Mouse (Mus musculus) myocyte (in vitro differentiated cells): ENCODE measurements at regions not wholly inside any gene's neighbourhood (a gene's known extent, or its start where the extent isn't known, plus 50 kb on each side); places are given as distances from the start of the nearest gene placed in this dataset.

Experiments used
- H3K27me3 ChIP-seq: one replicate; pipeline ENCODE4 v1.6.1; 2011; ENCODE audit not compliant: control insufficient read depth, insufficient read depth, insufficient read length
- H3K36me3 ChIP-seq: one replicate; pipeline ENCODE4 v1.6.1; 2011; ENCODE audit not compliant: control insufficient read depth, insufficient read depth
- H3K4me2 ChIP-seq: one replicate; pipeline ENCODE4 v1.6.1; 2011; ENCODE audit warnings: low read depth, control low read depth
- H3K4me3 ChIP-seq: one replicate; pipeline ENCODE4 v1.5.1; 2011; ENCODE audit warnings: mild to moderate bottlenecking, control low read depth, moderate library complexity
- H3K79me2 ChIP-seq: one replicate; pipeline ENCODE4 v1.6.1; 2011; ENCODE audit not compliant: control insufficient read depth, insufficient read depth
- H3ac ChIP-seq: one replicate; pipeline ENCODE4 v1.6.1; 2011; ENCODE audit not compliant: control insufficient read depth, insufficient read length
- CEBPB ChIP-seq: IDR thresholded peaks from 2 replicates; pipeline ENCODE4 v1.6.1; 2011; ENCODE audit warnings: mild to moderate bottlenecking, moderate library complexity; ENCODE audit not compliant: poor library complexity, insufficient read depth, severe bottlenecking
- E2F4 ChIP-seq: IDR thresholded peaks from one replicate; pipeline ENCODE4 v1.6.1; 2011; ENCODE audit warnings: mild to moderate bottlenecking, control low read depth, moderate library complexity; ENCODE audit not compliant: insufficient read depth
- MAX ChIP-seq: IDR thresholded peaks from one replicate; pipeline ENCODE4 v1.6.1; 2011; ENCODE audit warnings: low read depth, mild to moderate bottlenecking, control low read depth
- MYOD1 ChIP-seq, 3 experiments: IDR thresholded peaks; one replicate each; pipeline ENCODE4 v1.6.1; 2011; ENCODE audit warnings: control low read depth in 2 of 3, low read depth in 2 of 3, mild to moderate bottlenecking in 2 of 3, moderate library complexity in 1 of 3; ENCODE audit not compliant: insufficient read length in 2 of 3, control insufficient read depth in 1 of 3
- MYOG ChIP-seq, 3 experiments: IDR thresholded peaks; one replicate each; pipeline ENCODE4 v1.6.1; 2011; ENCODE audit warnings: control low read depth in 2 of 3, low read depth in 2 of 3, mild to moderate bottlenecking in 2 of 3; ENCODE audit not compliant: insufficient read length in 2 of 3, control insufficient read depth in 1 of 3, insufficient read depth in 1 of 3
- POLR2A ChIP-seq: IDR thresholded peaks from one replicate; pipeline ENCODE4 v1.6.1; 2011; ENCODE audit warnings: low read depth, mild to moderate bottlenecking, control low read depth, moderate library complexity; ENCODE audit not compliant: insufficient read length
- POLR2AphosphoS2 ChIP-seq: IDR thresholded peaks from one replicate; pipeline ENCODE4 v1.6.1; 2011; ENCODE audit warnings: low read depth, control low read depth; ENCODE audit not compliant: insufficient read length
- REST ChIP-seq: IDR thresholded peaks from one replicate; pipeline ENCODE4 v1.6.1; 2011; ENCODE audit warnings: mild to moderate bottlenecking, control low read depth, moderate library complexity; ENCODE audit not compliant: insufficient read depth, insufficient read length
- SRF ChIP-seq: IDR thresholded peaks from one replicate; pipeline ENCODE4 v1.6.1; 2011; ENCODE audit warnings: low read depth; ENCODE audit not compliant: control insufficient read depth, insufficient read length
- TCF12 ChIP-seq: IDR thresholded peaks from one replicate; pipeline ENCODE4 v1.6.1; 2011; ENCODE audit warnings: mild to moderate bottlenecking, control low read depth; ENCODE audit not compliant: poor library complexity, insufficient read depth, severe bottlenecking
- TCF3 ChIP-seq: IDR thresholded peaks from one replicate; pipeline ENCODE4 v1.6.1; 2011; ENCODE audit warnings: low read depth, control low read depth; ENCODE audit not compliant: insufficient read length
- USF1 ChIP-seq: IDR thresholded peaks from one replicate; pipeline ENCODE4 v1.6.1; 2011; ENCODE audit warnings: low read depth, mild to moderate bottlenecking, control low read depth, moderate library complexity

GRCm38 (mm10) chr7:83242233-83242632, 342.5 kb upstream of the Tmc3 start:
- no peak overlapping the region for H3K4me3 ChIP-seq
- no peak overlapping the region for H3ac ChIP-seq
- H3K36me3 ChIP-seq: no peaks in the 10 kb centered on the region
- H3K4me2 ChIP-seq: no peak overlapping the region
- H3K27me3 ChIP-seq: no peaks in the 10 kb centered on the region
- no peak for TF ChIP-seq REST
- no peak for TF ChIP-seq SRF
- no peak for TF ChIP-seq USF1
- no peak for TF ChIP-seq POLR2A
- TF ChIP-seq TCF12: no peak
- no peak for TF ChIP-seq MYOD1 (IDR thresholded peaks at IDR 0.05; ENCODE audit: control insufficient read depth in 1 of 3, insufficient read length in 2 of 3, low read depth in 2 of 3)
- no peak for TF ChIP-seq E2F4
- H3K79me2 ChIP-seq: no peaks in the 10 kb centered on the region

GRCm38 (mm10) chr7:83245867-83246266, 338.9 kb upstream of the Tmc3 start:
- no peaks in the 10 kb centered on the region for H3K79me2 ChIP-seq
- TF ChIP-seq TCF12 (no peak), REST (no peak), MAX (no peak), CEBPB (no peak), SRF (no peak), MYOG (IDR thresholded peaks at IDR 0.05; ENCODE audit: control insufficient read depth in 1 of 3, insufficient read depth in 1 of 3, insufficient read length in 2 of 3, low read depth in 2 of 3) (no peak), POLR2AphosphoS2 (no peak), E2F4 (no peak), POLR2A (no peak), TCF3 (no peak), MYOD1 (IDR thresholded peaks at IDR 0.05; ENCODE audit: control insufficient read depth in 1 of 3, insufficient read length in 2 of 3, low read depth in 2 of 3) (no peak), USF1 (no peak)
- no peak overlapping the region for H3K4me3 ChIP-seq
- H3K4me2 ChIP-seq: no peak overlapping the region
- H3K36me3 ChIP-seq: no peaks in the 10 kb centered on the region
- H3ac ChIP-seq: no peak overlapping the region
- no peaks in the 10 kb centered on the region for H3K27me3 ChIP-seq

- H3K4me2 ChIP-seq: no peak overlapping the region
- no peak overlapping the region for H3ac ChIP-seq
- no peak overlapping the region for H3K4me3 ChIP-seq
- no peaks in the 10 kb centered on the region for H3K79me2 ChIP-seq
- H3K27me3 ChIP-seq: no peaks in the 10 kb centered on the region
- no peak for TF ChIP-seq POLR2AphosphoS2
- TF ChIP-seq POLR2A: no peak
- no peak for TF ChIP-seq TCF12
- no peak for TF ChIP-seq CEBPB
- no peak for TF ChIP-seq REST
- no peak for TF ChIP-seq TCF3
- TF ChIP-seq USF1: no peak
- no peak for TF ChIP-seq SRF
- TF ChIP-seq MAX: no peak
- no peak for TF ChIP-seq MYOD1 (IDR thresholded peaks at IDR 0.05; ENCODE audit: control insufficient read depth in 1 of 3, insufficient read length in 2 of 3, low read depth in 2 of 3)
- no peaks in the 10 kb centered on the region for H3K36me3 ChIP-seq
Observed at GRCm38 (mm10) chr7:83251995-83252563, 332.6 kb upstream of the Tmc3 start.

- no peak for TF ChIP-seq MYOG (IDR thresholded peaks at IDR 0.05; ENCODE audit: control insufficient read depth in 1 of 3, insufficient read depth in 1 of 3, insufficient read length in 2 of 3, low read depth in 2 of 3)
- no peak overlapping the region for H3K4me3 ChIP-seq
- H3K4me2 ChIP-seq: no peak overlapping the region
- no peaks in the 10 kb centered on the region for H3K27me3 ChIP-seq
- no peaks in the 10 kb centered on the region for H3K36me3 ChIP-seq
- H3K79me2 ChIP-seq: no peaks in the 10 kb centered on the region
- no peak overlapping the region for H3ac ChIP-seq
Observed at GRCm38 (mm10) chr7:83253001-83253400, 331.7 kb upstream of the Tmc3 start.

GRCm38 (mm10) chr7:83253432-83253831, 331.3 kb upstream of the Tmc3 start:
- Histone ChIP-seq H3ac (no peak overlapping the region), H3K4me3 (no peak overlapping the region), H3K79me2 (no peaks in the 10 kb centered on the region), H3K36me3 (no peaks in the 10 kb centered on the region), H3K4me2 (no peak overlapping the region), H3K27me3 (no peaks in the 10 kb centered on the region)
- no peak for TF ChIP-seq TCF12
- no peak for TF ChIP-seq SRF
- TF ChIP-seq E2F4: no peak

GRCm38 (mm10) chr7:83254411-83254810, 330.3 kb upstream of the Tmc3 start:
- no peak overlapping the region for H3K4me2 ChIP-seq
- H3ac ChIP-seq: no peak overlapping the region
- TF ChIP-seq MYOD1 (IDR thresholded peaks at IDR 0.05; ENCODE audit: control insufficient read depth in 1 of 3, insufficient read length in 2 of 3, low read depth in 2 of 3) (no peak), E2F4 (no peak)
- H3K27me3 ChIP-seq: no peaks in the 10 kb centered on the region
- no peaks in the 10 kb centered on the region for H3K36me3 ChIP-seq
- no peak overlapping the region for H3K4me3 ChIP-seq
- no peaks in the 10 kb centered on the region for H3K79me2 ChIP-seq
